Mouse (Mus musculus) testis, adult 2 months (tissue): ENCODE measurements around the gene Prmt7. TPM values are rescaled to one million over a fixed set of nuclear protein-coding genes. Genes with fewer than 3 reads are reported as not detected.

ENCODE experiments used
- H3K27ac ChIP-seq: fragments of 200-500 bp; 2 replicates; pipeline ENCODE4 v1.5.1; 2012; ENCODE audit warnings: low read depth, low read length; ENCODE audit not compliant: control insufficient read depth, insufficient read depth
- H3K27me3 ChIP-seq: fragments of 200-500 bp; 2 replicates; pipeline ENCODE4 v1.6.1; 2012; ENCODE audit warnings: mild to moderate bottlenecking, low read length, moderate library complexity; ENCODE audit not compliant: control insufficient read depth, insufficient read depth
- H3K36me3 ChIP-seq: fragments of 200-500 bp; 2 replicates; pipeline ENCODE4 v1.6.1; 2012; ENCODE audit warnings: mild to moderate bottlenecking, low read length; ENCODE audit not compliant: control insufficient read depth, insufficient read depth
- H3K4me1 ChIP-seq: fragments of 200-500 bp; 2 replicates; pipeline ENCODE4 v1.6.1; 2012; ENCODE audit warnings: low read length; ENCODE audit not compliant: control insufficient read depth, insufficient read depth
- H3K4me3 ChIP-seq: fragments of 200-500 bp; 2 replicates; pipeline ENCODE4 v1.5.1; 2012; ENCODE audit warnings: low read depth, mild to moderate bottlenecking, low read length, moderate library complexity, mixed read lengths; ENCODE audit not compliant: control insufficient read depth
- CTCF ChIP-seq: fragments of 200-500 bp; IDR thresholded peaks from 2 replicates; pipeline ENCODE4 v1.5.1; 2012; ENCODE audit warnings: low read depth, mild to moderate bottlenecking, inconsistent platforms, low read length, moderate library complexity; ENCODE audit not compliant: control insufficient read depth, insufficient read depth, insufficient replicate concordance
- POLR2A ChIP-seq: fragments of 200-500 bp; IDR thresholded peaks from 2 replicates; pipeline ENCODE4 v1.6.1; 2012; ENCODE audit warnings: low read depth, mild to moderate bottlenecking, inconsistent platforms, low read length, moderate library complexity; ENCODE audit not compliant: control insufficient read depth
- polyA plus RNA-seq: library from polyadenylated mRNA; depleted of rRNA; stranded (reverse); fragments of >200 nt; gene quantifications from 2 replicates; pipeline ENCODE4 v1.2.3, GENCODE M21; 2012

Gene Prmt7
- polyA plus RNA-seq, 1 experiment = 78.8 TPM

DNA sequence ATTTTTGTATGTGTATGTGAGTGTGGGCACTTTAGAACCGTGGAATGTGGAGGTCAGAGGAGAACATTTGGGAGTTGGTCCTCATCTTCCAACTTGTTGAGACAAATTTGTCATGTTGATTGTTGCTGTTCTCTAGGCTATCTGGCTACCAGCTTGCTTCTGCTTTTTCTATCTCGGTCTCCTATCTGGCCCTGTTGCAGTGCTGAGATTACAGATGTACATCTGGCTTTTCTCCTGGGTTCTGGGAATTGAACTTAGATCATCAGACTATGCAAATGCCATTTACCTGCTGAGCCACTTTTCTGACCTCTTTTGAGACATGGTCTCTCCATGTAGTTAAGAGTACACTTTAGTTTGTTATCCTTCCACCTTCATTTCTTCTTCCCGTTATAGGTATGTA lies 37.2 kb upstream of the Prmt7 start:
- Histone ChIP-seq H3K4me1 (peaks cover 7% of the 10 kb centered on the region), H3K27ac (no peak overlapping the region), H3K4me3 (no peak overlapping the region), H3K36me3 (no peaks in the 10 kb centered on the region), H3K27me3 (no peaks in the 10 kb centered on the region)
- TF ChIP-seq POLR2A (no peak), CTCF (no peak)

DNA sequence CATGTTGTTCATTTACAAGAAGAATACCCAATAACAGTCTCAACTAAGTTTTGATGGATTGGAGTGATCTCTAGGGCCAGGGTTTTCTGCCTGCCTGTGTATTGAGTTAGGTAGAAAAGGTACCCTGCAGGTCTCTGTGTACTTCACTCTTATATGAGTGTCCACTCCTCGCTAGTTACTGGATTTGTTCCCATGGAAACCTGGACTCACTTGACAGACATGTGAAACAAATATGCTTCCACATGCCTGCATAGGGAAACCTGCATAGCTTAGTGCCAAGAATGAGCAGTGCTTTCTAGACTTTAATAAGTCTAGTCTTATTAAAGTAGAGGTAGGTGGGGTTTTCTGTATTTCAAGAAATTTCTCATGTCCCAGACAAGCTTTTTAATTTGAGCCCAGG lies 33.8 kb upstream of the Prmt7 start:
- Histone ChIP-seq H3K36me3 (no peaks in the 10 kb centered on the region), H3K27me3 (no peaks in the 10 kb centered on the region), H3K4me3 (no peak overlapping the region), H3K27ac (no peak overlapping the region), H3K4me1 (no peaks in the 10 kb centered on the region)
- TF ChIP-seq CTCF = no peak

DNA sequence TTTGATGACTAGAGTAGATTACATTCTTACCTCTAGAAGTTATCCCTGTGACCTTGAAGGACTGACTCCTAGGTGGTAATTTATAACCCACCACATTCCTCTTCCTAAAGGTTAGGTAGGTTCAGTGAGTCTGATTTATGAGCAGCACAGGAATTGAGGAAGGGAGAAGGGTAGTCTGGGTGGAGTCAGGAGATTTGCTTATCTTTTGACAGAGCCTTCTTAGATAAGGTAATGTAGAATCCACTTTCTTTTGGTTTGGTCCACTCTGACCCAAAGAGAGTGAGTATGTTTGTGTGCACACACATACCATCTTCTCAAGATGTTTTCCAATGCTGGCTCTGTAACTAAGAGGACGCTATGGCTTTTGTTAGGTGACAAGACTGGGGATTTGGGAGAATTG lies 33.1 kb upstream of the Prmt7 start:
- no peaks in the 10 kb centered on the region for H3K36me3 ChIP-seq
- H3K4me3 ChIP-seq = no peak overlapping the region
- TF ChIP-seq CTCF (no peak), POLR2A (no peak)
- H3K27ac ChIP-seq = no peak overlapping the region
- no peaks in the 10 kb centered on the region for H3K4me1 ChIP-seq
- no peaks in the 10 kb centered on the region for H3K27me3 ChIP-seq

DNA sequence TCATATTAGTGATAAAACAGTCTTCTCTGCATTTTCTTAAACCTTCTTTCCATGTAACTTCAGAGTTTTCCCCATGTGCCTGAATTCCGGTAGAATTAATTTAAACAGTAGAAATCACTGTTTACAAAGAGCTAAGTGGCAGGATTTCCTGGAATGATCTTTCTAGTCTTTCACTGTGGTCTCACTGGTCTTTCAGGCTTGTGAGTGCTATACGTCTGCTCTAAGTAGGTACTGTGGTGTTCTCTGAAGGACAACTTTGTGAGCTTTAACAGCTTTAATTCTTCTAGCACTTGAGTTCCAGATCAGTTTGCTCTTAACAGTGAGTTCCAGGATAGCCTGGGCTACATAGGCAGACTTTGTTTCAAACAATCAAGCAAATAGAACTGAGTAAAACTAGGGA lies 32.3 kb upstream of the Prmt7 start:
- no peak overlapping the region for H3K27ac ChIP-seq
- no peak overlapping the region for H3K4me3 ChIP-seq
- no peaks in the 10 kb centered on the region for H3K36me3 ChIP-seq
- TF ChIP-seq CTCF (no peak), POLR2A (no peak)
- no peaks in the 10 kb centered on the region for H3K27me3 ChIP-seq
- no peaks in the 10 kb centered on the region for H3K4me1 ChIP-seq

DNA sequence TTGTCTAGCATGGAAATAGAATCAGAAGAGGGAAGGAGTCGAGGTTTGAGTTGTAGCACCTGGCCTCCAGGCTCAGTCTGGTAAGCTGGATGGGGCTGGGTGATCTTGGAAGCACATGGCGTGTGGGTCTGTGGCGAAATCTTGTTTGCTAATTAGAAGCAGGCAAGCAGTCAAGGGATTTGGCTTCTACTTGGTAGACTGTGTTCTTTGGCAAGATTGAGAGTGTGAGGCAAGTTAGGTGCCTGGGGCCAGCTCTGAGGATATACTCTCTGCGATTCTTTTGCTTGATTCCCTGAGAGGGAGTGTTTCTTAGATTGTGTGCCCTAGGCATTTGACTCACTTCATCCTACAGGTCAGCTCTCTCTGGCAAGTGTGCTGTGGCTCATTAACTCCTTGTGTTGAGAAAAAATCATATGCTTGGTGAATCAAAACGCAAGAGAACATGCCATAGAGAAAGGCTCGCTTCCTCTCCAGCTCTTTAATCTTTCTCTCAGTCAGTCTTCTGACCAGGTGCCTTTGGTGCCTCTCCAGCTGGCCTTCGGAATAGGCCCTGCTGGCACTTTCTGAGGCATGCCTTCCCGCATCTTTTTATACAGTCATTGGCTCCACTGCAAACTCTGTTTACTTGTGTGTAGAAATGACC lies 25.0 kb upstream of the Prmt7 start:
- TF ChIP-seq CTCF (no peak), POLR2A (no peak)
- no peaks in the 10 kb centered on the region for H3K4me1 ChIP-seq
- H3K36me3 ChIP-seq = no peaks in the 10 kb centered on the region
- H3K27me3 ChIP-seq = no peaks in the 10 kb centered on the region
- H3K4me3 ChIP-seq = no peak overlapping the region
- H3K27ac ChIP-seq = no peak overlapping the region

DNA sequence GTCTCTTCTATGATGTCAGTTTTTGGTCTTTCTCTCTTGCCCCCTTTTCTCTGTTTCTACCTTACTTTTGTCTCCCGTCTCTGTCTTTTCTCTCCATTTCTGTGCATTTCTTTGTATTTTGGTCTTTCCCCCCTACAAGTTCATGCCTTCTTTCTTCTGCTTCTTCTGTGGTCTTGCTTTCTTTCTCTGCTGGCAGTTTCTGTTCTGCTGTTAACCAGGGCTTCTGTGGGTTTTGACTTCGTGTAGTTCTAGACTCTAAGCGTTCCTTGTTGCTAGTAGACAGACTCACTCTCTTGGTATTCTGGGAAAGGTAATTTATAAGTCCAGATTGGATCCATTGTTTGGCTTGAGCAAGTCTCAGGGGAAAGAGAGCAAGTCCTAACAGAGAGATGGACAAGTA lies 24.3 kb upstream of the Prmt7 start:
- Histone ChIP-seq H3K4me3 (no peak overlapping the region), H3K27me3 (no peaks in the 10 kb centered on the region), H3K4me1 (no peaks in the 10 kb centered on the region), H3K36me3 (no peaks in the 10 kb centered on the region), H3K27ac (no peak overlapping the region)
- TF ChIP-seq POLR2A (no peak), CTCF (no peak)

DNA sequence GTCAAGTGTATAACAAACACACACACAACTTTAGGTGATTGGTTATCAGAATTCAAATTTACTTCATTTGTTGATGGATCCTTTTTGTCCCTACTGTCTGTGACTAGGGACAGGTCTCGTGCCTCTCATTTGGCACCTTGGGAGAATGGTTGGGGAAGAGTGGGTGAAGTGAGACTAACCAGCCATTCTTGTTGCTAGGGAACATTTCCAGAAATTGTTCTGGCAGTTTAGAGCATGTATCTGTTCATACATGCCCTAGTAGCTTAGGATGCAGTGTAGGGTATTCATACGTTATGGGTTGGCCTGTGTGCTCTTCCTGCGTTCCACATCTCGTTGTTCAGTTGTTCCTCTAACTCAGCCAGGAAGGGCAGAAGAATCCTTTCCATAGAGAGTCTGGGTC lies 21.6 kb upstream of the Prmt7 start:
- peaks cover 2% of the 10 kb centered on the region; the same call in 1 of the 2 replicates for H3K36me3 ChIP-seq
- no peak overlapping the region for H3K27ac ChIP-seq
- H3K4me3 ChIP-seq = no peak overlapping the region
- no peaks in the 10 kb centered on the region for H3K4me1 ChIP-seq
- TF ChIP-seq POLR2A (no peak), CTCF (no peak)
- no peaks in the 10 kb centered on the region for H3K27me3 ChIP-seq

DNA sequence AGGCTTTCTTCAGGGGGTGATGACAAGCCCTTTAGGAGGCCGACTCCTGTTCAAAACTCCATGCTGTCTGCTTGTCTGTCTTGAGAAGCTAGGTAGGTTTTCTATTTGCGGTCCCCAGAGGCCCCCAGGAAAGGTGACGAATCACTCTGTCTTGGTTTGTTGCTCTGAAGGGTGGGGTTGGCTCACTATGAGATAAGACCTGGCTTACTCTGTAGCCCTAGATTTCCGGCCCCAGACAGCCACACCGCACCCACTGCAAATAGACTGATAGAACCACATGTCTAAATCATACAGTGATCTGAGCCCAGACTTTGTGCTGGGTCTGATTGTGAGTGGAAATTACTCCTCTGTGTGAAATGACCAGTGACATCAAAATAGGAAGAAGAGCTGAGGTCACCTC lies 19.1 kb upstream of the Prmt7 start:
- peaks cover 5% of the 10 kb centered on the region; the same call in 1 of the 2 replicates for H3K36me3 ChIP-seq

More for the DNA sequence above, 19.1 kb upstream of the Prmt7 start:
- no peak for TF ChIP-seq POLR2A
- TF ChIP-seq CTCF = no peak
- Histone ChIP-seq H3K4me1 (no peaks in the 10 kb centered on the region), H3K4me3 (no peak overlapping the region), H3K27ac (no peak overlapping the region), H3K27me3 (no peaks in the 10 kb centered on the region)
